Mouse (Mus musculus) midbrain, embryonic 16.5 days (tissue): ENCODE measurements around the gene Rab3d. TPM values are rescaled to one million over a fixed set of nuclear protein-coding genes. Genes with fewer than 3 reads are reported as not detected.
A peak's percentile ranks its signal among the peaks of the same experiment; 100 is the strongest.

Experiments used
- ATAC-seq: fragments of 200-750 bp; cut with Nextera tagmentation; 2 replicates; pipeline ENCODE4 v1.8.0; 2017; ENCODE audit warnings: moderate TSS enrichment
- H3K27ac ChIP-seq: fragments of 300-500 bp; sonication (generic); 2 replicates; pipeline ENCODE4 v1.5.1; 2014; ENCODE audit warnings: mild to moderate bottlenecking, low read length, mixed read lengths
- H3K27me3 ChIP-seq: fragments of 300-500 bp; sonication (generic); 2 replicates; pipeline ENCODE4 v1.6.1; 2014; ENCODE audit warnings: low read depth, low read length, mixed read lengths; ENCODE audit not compliant: control insufficient read depth, insufficient read depth
- H3K36me3 ChIP-seq: fragments of 300-500 bp; sonication (generic); 2 replicates; pipeline ENCODE4 v1.6.1; 2014; ENCODE audit warnings: mild to moderate bottlenecking, low read length, moderate library complexity, mixed read lengths; ENCODE audit not compliant: control insufficient read depth, insufficient read depth
- H3K4me1 ChIP-seq: fragments of 300-500 bp; sonication (generic); 2 replicates; pipeline ENCODE4 v1.6.1; 2014; ENCODE audit warnings: mild to moderate bottlenecking, low read length, mixed read lengths; ENCODE audit not compliant: control insufficient read depth, insufficient read depth
- H3K4me2 ChIP-seq: fragments of 300-500 bp; sonication (generic); 2 replicates; pipeline ENCODE4 v1.6.1; 2014; ENCODE audit warnings: mild to moderate bottlenecking, low read length, mixed read lengths
- H3K4me3 ChIP-seq: fragments of 300-500 bp; sonication (generic); 2 replicates; pipeline ENCODE4 v1.5.1; 2014; ENCODE audit warnings: low read depth, mild to moderate bottlenecking, low read length, moderate library complexity, mixed read lengths
- H3K9ac ChIP-seq: fragments of 300-500 bp; sonication (generic); 2 replicates; pipeline ENCODE4 v1.6.1; 2014; ENCODE audit warnings: low read depth, low read length, mixed read lengths
- H3K9me3 ChIP-seq: fragments of 300-500 bp; sonication (generic); replicated peaks from 2 replicates; pipeline ENCODE4 v1.6.1; 2014; ENCODE audit warnings: mild to moderate bottlenecking, low read length, mixed read lengths; ENCODE audit not compliant: control insufficient read depth, poor library complexity, severe bottlenecking
- WGBS: fragments of 180-500 bp; shearing (Covaris S2); extraction: QIAGEN DNeasy Blood & Tissue Kit; methylation state at CpG from one replicate; pipeline ENCODE4 v1.1.7; 2014; 5-methylcytosine and 5-hydroxymethylcytosine counted together
- polyA plus RNA-seq: library from polyadenylated mRNA; unstranded; fragments of >200 nt; fragmentation: Nextera tagmentation; extraction: Ambion mirVana; gene quantifications from 2 replicates; pipeline ENCODE4 v1.2.1, GENCODE M21; 2015

Rab3d gene
- polyA plus RNA-seq, 1 experiment from 2014 or later, result 19.9 TPM

GRCm38 (mm10) chr9:21934021-21934420 lies 16.0 kb upstream of the Rab3d start:
- Histone ChIP-seq H3K4me3 (no peak overlapping the region), H3K4me2 (no peak overlapping the region), H3K4me1 (peaks cover 19% of the 10 kb centered on the region), H3K9me3 (no peaks in the 10 kb centered on the region), H3K27ac (no peak overlapping the region), H3K27me3 (no peaks in the 10 kb centered on the region), H3K9ac (no peak overlapping the region), H3K36me3 (no peaks in the 10 kb centered on the region)
- ATAC-seq, result no peak
- 92% methylated on average over 12 of the region's 12 CpGs for WGBS

- Histone ChIP-seq H3K9me3 (no peaks in the 10 kb centered on the region), H3K27ac (no peak overlapping the region), H3K4me2 (no peak overlapping the region), H3K36me3 (no peaks in the 10 kb centered on the region), H3K9ac (no peak overlapping the region), H3K4me1 (peaks cover 10% of the 10 kb centered on the region; the same call in 1 of the 2 replicates), H3K27me3 (no peaks in the 10 kb centered on the region), H3K4me3 (no peak overlapping the region)
- whole genome bisulfite sequencing, result 67% methylated on average over 12 of the region's 12 CpGs
- no peak for ATAC-seq
Measured at GRCm38 (mm10) chr9:21932445-21933137, 14.6 kb upstream of the Rab3d start.

GRCm38 (mm10) chr9:21932006-21932405 lies 14.0 kb upstream of the Rab3d start:
- 56% methylated on average over 2 of the region's 2 CpGs for WGBS
- H3K27ac ChIP-seq, result no peak overlapping the region
- H3K4me2 ChIP-seq, result no peak overlapping the region
- ATAC-seq, result no peak
- no peaks in the 10 kb centered on the region for H3K27me3 ChIP-seq
- no peaks in the 10 kb centered on the region for H3K9me3 ChIP-seq
- no peak overlapping the region for H3K4me3 ChIP-seq
- no peak overlapping the region for H3K9ac ChIP-seq
- H3K4me1 ChIP-seq, result peaks cover 10% of the 10 kb centered on the region; the same call in 1 of the 2 replicates
- H3K36me3 ChIP-seq, result no peaks in the 10 kb centered on the region

- H3K4me2 ChIP-seq, result no peak overlapping the region
- no peak overlapping the region for H3K4me3 ChIP-seq
- no peak overlapping the region for H3K27ac ChIP-seq
- H3K27me3 ChIP-seq, result no peaks in the 10 kb centered on the region
- no peak for ATAC-seq
- no peaks in the 10 kb centered on the region for H3K9me3 ChIP-seq
- 81% methylated on average over 3 of the region's 3 CpGs for WGBS
- no peaks in the 10 kb centered on the region for H3K36me3 ChIP-seq
- H3K4me1 ChIP-seq, result peaks cover 11% of the 10 kb centered on the region
- H3K9ac ChIP-seq, result no peak overlapping the region
Measured at GRCm38 (mm10) chr9:21929208-21929607, 11.2 kb upstream of the Rab3d start.

GRCm38 (mm10) chr9:21927208-21927753 lies 9.3 kb upstream of the Rab3d start, which contains the start of the genes Ccdc159 and Tmem205:
Gene Ccdc159 (plus strand): TSS chr9:21927471.
Gene Tmem205 (minus strand): TSS chr9:21927556.
- Histone ChIP-seq H3K4me1 (peaks cover 11% of the 10 kb centered on the region), H3K4me3 (peak within 1 kb of the TSS; percentile 51), H3K27ac (peak within 1 kb of the TSS; percentile 77), H3K36me3 (no peaks in the 10 kb centered on the region), H3K27me3 (no peaks in the 10 kb centered on the region), H3K9me3 (no peaks in the 10 kb centered on the region), H3K9ac (peak within 1 kb of the TSS; percentile 69), H3K4me2 (peak within 1 kb of the TSS; percentile 67)
- ATAC-seq, result peak; percentile 96
- under 1% methylated on average over 28 of the region's 28 CpGs for WGBS

GRCm38 (mm10) chr9:21926784-21927183 lies 8.8 kb upstream of the Rab3d start:
- ATAC-seq, result 0 out of 2 replicates have a peak, but pooled peaks have one; percentile 0
- peak overlapping the region; percentile 77 for H3K27ac ChIP-seq
- peak overlapping the region; percentile 67 for H3K4me2 ChIP-seq
- peak overlapping the region; percentile 69 for H3K9ac ChIP-seq
- H3K9me3 ChIP-seq, result no peaks in the 10 kb centered on the region
- H3K36me3 ChIP-seq, result no peaks in the 10 kb centered on the region
- WGBS, result 3% methylated on average over 6 of the region's 6 CpGs
- H3K4me3 ChIP-seq, result peak overlapping the region; percentile 51
- peaks cover 11% of the 10 kb centered on the region for H3K4me1 ChIP-seq
- no peaks in the 10 kb centered on the region for H3K27me3 ChIP-seq

GRCm38 (mm10) chr9:21926155-21926554 lies 8.2 kb upstream of the Rab3d start:
- H3K27ac ChIP-seq, result peak overlapping the region; percentile 77; the same call in 1 of the 2 replicates
- H3K4me1 ChIP-seq, result peaks cover 11% of the 10 kb centered on the region
- no peaks in the 10 kb centered on the region for H3K9me3 ChIP-seq
- WGBS, result 81% methylated on average over 6 of the region's 6 CpGs
- peak overlapping the region; percentile 69 for H3K9ac ChIP-seq
- H3K27me3 ChIP-seq, result no peaks in the 10 kb centered on the region
- no peak for ATAC-seq
- no peaks in the 10 kb centered on the region for H3K36me3 ChIP-seq
- peak overlapping the region; percentile 67 for H3K4me2 ChIP-seq
- peak overlapping the region; percentile 51 for H3K4me3 ChIP-seq

GRCm38 (mm10) chr9:21925506-21925905 lies 7.5 kb upstream of the Rab3d start:
- Histone ChIP-seq H3K27me3 (no peaks in the 10 kb centered on the region), H3K4me1 (peaks cover 11% of the 10 kb centered on the region), H3K9ac (no peak overlapping the region), H3K4me2 (no peak overlapping the region), H3K9me3 (no peaks in the 10 kb centered on the region), H3K27ac (no peak overlapping the region), H3K36me3 (no peaks in the 10 kb centered on the region), H3K4me3 (no peak overlapping the region)
- 97% methylated on average over 1 of the region's 1 CpGs for WGBS
- ATAC-seq, result no peak

- no peak overlapping the region for H3K27ac ChIP-seq
- no peak for ATAC-seq
Measured at GRCm38 (mm10) chr9:21925034-21925433, 7.0 kb upstream of the Rab3d start.

More at GRCm38 (mm10) chr9:21925034-21925433, 7.0 kb upstream of the Rab3d start:
- Histone ChIP-seq H3K4me1 (peaks cover 11% of the 10 kb centered on the region), H3K4me2 (no peak overlapping the region), H3K27me3 (no peaks in the 10 kb centered on the region), H3K9me3 (no peaks in the 10 kb centered on the region), H3K36me3 (no peaks in the 10 kb centered on the region), H3K4me3 (no peak overlapping the region), H3K9ac (no peak overlapping the region)
- WGBS, result 87% methylated on average over 3 of the region's 3 CpGs
